ENCODE assay signal across 8 mouse cellular contexts in the genomic region with DNA sequence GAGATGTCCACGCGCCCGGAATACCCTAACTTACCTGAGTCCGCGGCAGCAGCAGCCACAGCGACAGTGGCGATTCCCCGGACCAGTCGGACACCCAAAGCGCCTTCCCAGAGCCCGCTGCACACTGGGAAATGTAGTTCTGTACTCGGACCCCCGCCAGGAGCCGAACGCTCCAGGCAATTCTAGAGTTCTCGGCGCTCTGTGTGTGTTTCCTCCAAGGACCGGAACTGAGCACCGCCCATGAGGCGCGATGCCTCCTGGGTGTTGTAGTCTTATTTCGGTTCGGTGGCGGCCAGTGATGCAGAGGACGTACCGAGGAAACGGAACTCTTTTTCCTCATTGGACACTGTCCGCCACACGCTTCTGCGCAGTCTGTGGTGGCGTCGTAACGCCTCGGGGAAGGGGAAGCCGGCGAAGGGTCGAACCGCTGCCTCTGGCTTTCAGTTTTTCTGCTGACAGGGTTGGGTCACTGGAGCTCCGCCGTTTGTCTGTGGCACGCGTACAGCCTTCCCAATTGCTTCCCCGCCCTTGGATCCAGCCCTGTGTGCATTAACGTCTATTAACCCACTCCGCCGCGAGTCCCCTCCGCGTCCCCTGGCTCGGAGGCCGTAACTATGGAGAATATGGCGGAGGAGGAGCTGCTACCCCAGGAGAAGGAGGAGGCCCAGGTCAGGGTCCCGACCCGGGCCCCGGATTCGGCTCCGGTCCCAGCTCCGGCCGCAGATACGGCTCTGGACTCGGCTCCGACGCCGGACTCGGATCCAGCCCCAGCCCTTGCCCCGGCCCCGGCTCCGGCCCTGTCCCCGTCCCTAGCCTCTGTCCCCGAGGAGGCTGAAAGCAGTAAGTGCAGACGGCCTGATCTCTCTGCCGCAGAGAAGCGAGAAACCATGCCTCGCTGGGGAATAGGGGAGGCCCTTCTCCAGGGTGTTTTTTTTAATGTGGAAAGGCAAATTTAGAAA. TPM values are rescaled to one million over a fixed set of nuclear protein-coding genes. Genes with fewer than 3 reads are reported as not detected.
A peak's percentile ranks its signal among the peaks of the same experiment; 100 is the strongest.
DNase-seq lines count a peak whose midpoint lies in the region; ATAC-seq and TF ChIP-seq lines count a peak whose summit lies in the region.

Swt1 (minus strand) TSS at position 193 of the 959 bp plus-strand sequence.
Trmt1l (plus strand) TSS at position 280 of the 959 bp plus-strand sequence.

- H3K4me1 ChIP-seq in ES-E14 (ENCODE audit: control insufficient read depth in 2 of 2, insufficient read depth in 2 of 2, low read length in 2 of 2, poor library complexity in 1 of 2), result peaks cover 0 to 7% of the 10 kb centered on the region in 2 experiments; a peak in 2 of 4 replicates
- peaks cover 24% of the 10 kb centered on the region for H3K4me1 ChIP-seq in forebrain, embryonic 15.5 days
- H3K4me1 ChIP-seq in lung, adult 2 months (ENCODE audit: control insufficient read depth, insufficient read depth, low read length), result no peaks in the 10 kb centered on the region; the same call in none of the 2 replicates

- in situ Hi-C loops in ES-E14 (cut with MboI; ENCODE audit: low sequenced_read_pairs in 2 of 2, unreplicated experiment in 2 of 2), result no loop called here

- H3K4me2 ChIP-seq in forebrain, embryonic 15.5 days (replicated peaks), result peak within 1 kb of the TSS; percentile 63

- peak; percentile 99 for DNase-seq in ES-E14 (ENCODE audit: low read depth, low spot score)
- peak; percentile 99 for DNase-seq in cerebellum, adult 11-12 months
- DNase-seq in heart, postnatal 25 days (ENCODE audit: low spot score), result peak; percentile 98
- peak; percentile 99 for DNase-seq in layer of hippocampus, adult 18-20 months (ENCODE audit: low spot score in 2 of 2)
- peak; percentile 97 for DNase-seq in lung, adult 2 months
- DNase-seq in thymus, adult 18-20 months, result peak; percentile 95 to 97

- peak within 1 kb of the TSS; percentile 95 for H3K9ac ChIP-seq in ES-E14 (ENCODE audit: insufficient read depth, low read depth, low read length, poor library complexity, severe bottlenecking)
- peak within 1 kb of the TSS; percentile 97 for H3K9ac ChIP-seq in forebrain, embryonic 15.5 days (replicated peaks)

- peak; percentile 97 for TF ChIP-seq POLR2A in lung, adult 2 months (IDR thresholded peaks at IDR 0.05; ENCODE audit: borderline replicate concordance, extremely low read depth, low read depth, low read length)

- no peaks in the 10 kb centered on the region for H3K9me3 ChIP-seq in ES-E14 (ENCODE audit: control insufficient read depth, insufficient read depth, low read depth, low read length)
- H3K9me3 ChIP-seq in forebrain, embryonic 15.5 days, result no peaks in the 10 kb centered on the region

- H3K4me3 ChIP-seq in ES-E14 (ENCODE audit: insufficient read depth in 1 of 2, low read depth in 1 of 2, low read length in 2 of 2, poor library complexity in 1 of 2, severe bottlenecking in 1 of 2), result peak within 1 kb of the TSS; percentile 87 to 99
- peak within 1 kb of the TSS; percentile 98 for H3K4me3 ChIP-seq in forebrain, embryonic 15.5 days
- H3K4me3 ChIP-seq in lung, adult 2 months (replicated peaks; ENCODE audit: extremely low read depth, low read depth, low read length), result peak within 1 kb of the TSS; percentile 92

- H3K27me3 ChIP-seq in forebrain, embryonic 15.5 days, result no peaks in the 10 kb centered on the region

- WGBS in forebrain, embryonic 15.5 days, result under 1% methylated on average over 74 of the region's 74 CpGs
- WGBS in lung, adult 2 months, result under 1% methylated on average over 74 of the region's 74 CpGs

- intact Hi-C loops in heart, postnatal 25 days (cut with DNase I), result no loop called here

- H3K27ac ChIP-seq in ES-E14 (ENCODE audit: insufficient read depth, low read depth, low read length, poor library complexity, severe bottlenecking), result peak within 1 kb of the TSS; percentile 92
- H3K27ac ChIP-seq in forebrain, embryonic 15.5 days (replicated peaks), result peak within 1 kb of the TSS; percentile 96

- no peaks in the 10 kb centered on the region for H3K36me3 ChIP-seq in ES-E14 (ENCODE audit: control insufficient read depth, insufficient read depth, low read length, poor library complexity, severe bottlenecking)
- H3K36me3 ChIP-seq in forebrain, embryonic 15.5 days, result no peaks in the 10 kb centered on the region

- ATAC-seq in forebrain, embryonic 15.5 days (replicated peaks), result peak; percentile 100
- peak; percentile 99 for ATAC-seq in neutrophil, adult 5-6 weeks (ENCODE audit: extremely low read depth, insufficient number of reproducible peaks, low FRiP score, poor library complexity, severe bottlenecking)

- TF ChIP-seq CTCF in lung, adult 2 months (IDR thresholded peaks at IDR 0.05; ENCODE audit: insufficient read depth, low read length), result no peak

TF ChIP-seq in ES-E14, 5 proteins besides CTCF, POLR2A, EP300 and RAD21:
- peak; percentile 97 for TF ChIP-seq HCFC1 (IDR thresholded peaks at IDR 0.05; ENCODE audit: borderline replicate concordance, insufficient read depth, low read length)
- no peak for TF ChIP-seq MAFK (IDR thresholded peaks at IDR 0.05; ENCODE audit: insufficient read depth, low read depth, low read length)

RNA-seq across cellular contexts. Expression of gene Swt1, which starts in this region (rescaled TPM):
- total RNA-seq in ES-E14 (2012; rRNA removed), result 16.9 and 22.6 TPM in 2 replicates
- 20.1 and 24.2 TPM in 2 replicates for polyA plus RNA-seq in forebrain, embryonic 15.5 days (2015; fragmentation: Nextera tagmentation; extraction: Ambion mirVana)
- total RNA-seq in heart, postnatal 25 days (2021), result 10 to 100 TPM in 1 of 2 experiments, 1 to 10 TPM in 1; 9.8 to 12.2 TPM
- 10 to 100 TPM; 15.4 to 17.1 TPM for total RNA-seq in layer of hippocampus, adult 18-20 months (2021)
- 12.2 and 14.2 TPM in 2 replicates for polyA plus RNA-seq in lung, adult 2 months (2012; rRNA removed)
- 53.5 and 63.4 TPM in 2 replicates for total RNA-seq in neutrophil, adult 5-6 weeks (2017)

RNA-seq across cellular contexts. Expression of gene Trmt1l, which starts in this region (rescaled TPM):
- 18.1 and 19.8 TPM in 2 replicates for total RNA-seq in ES-E14 (2012; rRNA removed)
- polyA plus RNA-seq in forebrain, embryonic 15.5 days (2015; fragmentation: Nextera tagmentation; extraction: Ambion mirVana), result 52.8 and 55.0 TPM in 2 replicates
- total RNA-seq in heart, postnatal 25 days (2021), result 10 to 100 TPM; 21.4 to 22.2 TPM
- total RNA-seq in layer of hippocampus, adult 18-20 months (2021), result 10 to 100 TPM; 31.2 to 35.2 TPM
- polyA plus RNA-seq in lung, adult 2 months (2012; rRNA removed), result 13.2 and 13.8 TPM in 2 replicates
- 64.9 and 66.6 TPM in 2 replicates for total RNA-seq in neutrophil, adult 5-6 weeks (2017)

Comparison
In these comparisons a context has a peak if more than half of its experiments do, and no peak if none do; other contexts are left out.
1. Peak in every context shown above with its lines: DNase-seq, ATAC-seq, H3K4me3 ChIP-seq and H3K27ac ChIP-seq.